Mouse (Mus musculus): ENCODE measurements around the gene Gm34653. TPM values are rescaled to one million over a fixed set of nuclear protein-coding genes. Genes with fewer than 3 reads are reported as not detected.
"Not testable (repeated sequence)": the region's sequence is repeated elsewhere in the genome, so short reads cannot be mapped to it uniquely, and the experiment has no call there.

Gm34653 gene
- polyA plus RNA-seq, 1 experiment from 2014 or later: not detected

- peaks cover 6% of the 10 kb centered on the region; the same call in 1 of the 2 replicates for H3K27me3 ChIP-seq (ENCODE audit: insufficient read depth, poor library complexity, severe bottlenecking)
- no peak overlapping the region for H3K4me3 ChIP-seq
- H3K4me1 ChIP-seq (replicated peaks): peaks cover 21% of the 10 kb centered on the region
- 88% methylated on average over 1 of the region's 1 CpGs for WGBS
- peaks cover 7% of the 10 kb centered on the region; the same call in 1 of the 2 replicates for H3K9me3 ChIP-seq
- H3K27ac ChIP-seq: no peak overlapping the region
- DNase-seq (ENCODE audit: low spot score): no peak
- H3K36me3 ChIP-seq: no peaks in the 10 kb centered on the region
Observed at GRCm38 (mm10) chr2:34828026-34828425, 4.8 kb upstream of the Gm34653 start.

DNA sequence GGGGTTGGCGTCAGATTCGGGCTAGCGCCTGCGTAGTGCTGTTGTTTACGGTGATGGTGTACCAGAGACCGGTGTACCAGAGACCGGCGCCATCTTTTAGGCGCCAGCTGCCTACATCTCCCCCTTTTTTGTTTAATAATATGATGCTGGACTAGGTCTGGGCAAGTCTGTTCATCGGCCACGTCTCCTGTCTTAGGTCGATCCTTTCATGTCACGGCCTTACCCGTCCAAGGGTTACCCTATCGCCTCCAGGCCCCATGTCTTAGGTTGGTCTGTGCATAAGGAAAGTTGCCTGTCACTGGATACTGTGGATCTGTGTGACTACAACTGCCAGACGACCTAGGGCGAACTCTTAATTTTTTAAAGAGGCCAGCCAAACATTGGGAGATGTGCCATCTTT is 2.7 kb upstream of the Gm34653 start:
- not testable (repeated sequence) for DNase-seq (ENCODE audit: low spot score); H3K27ac ChIP-seq; H3K27me3 ChIP-seq (ENCODE audit: insufficient read depth, poor library complexity, severe bottlenecking); H3K9me3 ChIP-seq; H3K36me3 ChIP-seq; H3K4me3 ChIP-seq
- H3K4me1 ChIP-seq (replicated peaks): peaks cover 10% of the 10 kb centered on the region
- WGBS: 93% methylated on average over 17 of the region's 17 CpGs

DNA sequence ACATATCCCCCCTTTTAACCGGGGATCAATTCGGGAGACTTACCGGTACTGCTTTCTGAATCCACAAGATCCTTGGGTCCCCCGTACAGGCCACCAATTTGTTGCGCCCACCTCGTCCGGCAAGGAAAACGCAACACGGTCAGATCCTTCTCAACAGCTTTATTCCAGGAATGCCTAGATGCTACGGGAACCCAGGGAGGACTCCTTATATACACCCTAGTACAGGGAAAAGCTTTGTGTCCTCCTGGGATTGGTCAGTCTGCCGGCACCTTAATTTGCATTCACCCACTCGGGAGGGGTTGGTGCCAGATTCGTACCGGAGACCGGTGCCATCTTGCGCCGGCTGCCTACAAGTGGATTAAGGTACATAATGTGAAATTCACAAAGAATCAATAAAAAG is 817 bp downstream of the Gm34653 start:
- 91% methylated on average over 17 of the region's 17 CpGs for WGBS
- Histone ChIP-seq H3K36me3 (no peaks in the 10 kb centered on the region), H3K9me3 (peaks cover 7% of the 10 kb centered on the region; the same call in 1 of the 2 replicates), H3K4me1 (replicated peaks) (no peaks in the 10 kb centered on the region), H3K4me3 (no peak overlapping the region), H3K27ac (no peak overlapping the region), H3K27me3 (ENCODE audit: insufficient read depth, poor library complexity, severe bottlenecking) (no peaks in the 10 kb centered on the region)
- DNase-seq (ENCODE audit: low spot score): no peak

GRCm38 (mm10) chr2:34835669-34836068 is 2.9 kb downstream of the Gm34653 start:
- Histone ChIP-seq H3K4me3 (no peak overlapping the region), H3K36me3 (no peaks in the 10 kb centered on the region), H3K4me1 (replicated peaks) (no peaks in the 10 kb centered on the region), H3K9me3 (no peaks in the 10 kb centered on the region), H3K27ac (no peak overlapping the region), H3K27me3 (ENCODE audit: insufficient read depth, poor library complexity, severe bottlenecking) (no peaks in the 10 kb centered on the region)
- no peak for DNase-seq (ENCODE audit: low spot score)
- WGBS: 85% methylated on average over 3 of the region's 3 CpGs

GRCm38 (mm10) chr2:34840143-34840542 is 7.3 kb downstream of the Gm34653 start:
- H3K27ac ChIP-seq; DNase-seq (ENCODE audit: low spot score); H3K27me3 ChIP-seq (ENCODE audit: insufficient read depth, poor library complexity, severe bottlenecking); H3K36me3 ChIP-seq; H3K4me3 ChIP-seq; H3K9me3 ChIP-seq; H3K4me1 ChIP-seq (replicated peaks): not testable (repeated sequence)
- WGBS: 84% methylated on average over 5 of the region's 5 CpGs

- Histone ChIP-seq H3K27me3 (ENCODE audit: insufficient read depth, poor library complexity, severe bottlenecking) (no peaks in the 10 kb centered on the region), H3K4me3 (no peak overlapping the region), H3K27ac (no peak overlapping the region), H3K9me3 (no peaks in the 10 kb centered on the region), H3K36me3 (no peaks in the 10 kb centered on the region), H3K4me1 (replicated peaks) (no peaks in the 10 kb centered on the region)
- no peak for DNase-seq (ENCODE audit: low spot score)
- 86% methylated on average over 8 of the region's 8 CpGs for WGBS
Observed at GRCm38 (mm10) chr2:34841706-34842105, 8.9 kb downstream of the Gm34653 start.

DNA sequence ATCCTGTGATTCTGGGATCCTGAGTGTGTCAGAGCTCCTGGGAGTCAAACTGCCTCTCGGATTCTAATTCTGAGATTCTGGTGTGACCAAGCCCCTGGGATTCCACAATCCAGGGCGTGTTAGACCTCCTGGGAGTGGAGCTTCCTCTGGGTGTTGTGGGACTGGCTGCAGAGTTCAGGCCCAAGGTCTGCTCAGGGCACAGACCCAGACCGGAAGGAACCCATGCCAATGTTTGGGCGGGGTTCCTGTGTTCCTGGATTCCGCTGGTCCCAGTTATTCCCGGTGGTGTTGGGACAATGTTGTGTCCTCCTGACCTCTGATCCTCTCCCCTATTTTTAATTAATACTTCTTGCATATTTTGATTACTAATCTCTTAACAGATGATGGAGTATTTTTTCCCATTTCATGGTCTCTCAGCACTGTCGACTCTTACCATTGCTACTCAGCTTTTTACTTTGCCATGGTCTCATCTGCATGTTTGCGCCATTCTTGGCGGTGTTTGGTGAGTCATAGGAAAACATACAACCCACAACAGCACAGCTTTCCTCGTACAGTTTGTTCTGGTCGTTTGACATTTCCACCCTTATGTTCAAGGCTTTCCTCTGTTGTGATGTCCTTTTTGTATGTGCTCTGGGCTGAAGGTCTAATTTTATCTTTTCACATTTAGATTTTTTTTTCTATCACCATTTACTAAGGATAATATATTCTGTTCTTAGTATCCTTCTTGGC is 10.6 kb downstream of the Gm34653 start:
- DNase-seq (ENCODE audit: low spot score): no peak
- H3K27me3 ChIP-seq (ENCODE audit: insufficient read depth, poor library complexity, severe bottlenecking): no peaks in the 10 kb centered on the region
- no peak overlapping the region for H3K27ac ChIP-seq
- no peaks in the 10 kb centered on the region for H3K9me3 ChIP-seq
- 86% methylated on average over 11 of the region's 11 CpGs for WGBS
- H3K4me3 ChIP-seq: no peak overlapping the region
- 0 out of 2 replicates have a peak, but pooled peaks cover 3% of the 10 kb centered on the region for H3K36me3 ChIP-seq
- no peaks in the 10 kb centered on the region for H3K4me1 ChIP-seq (replicated peaks)

DNA sequence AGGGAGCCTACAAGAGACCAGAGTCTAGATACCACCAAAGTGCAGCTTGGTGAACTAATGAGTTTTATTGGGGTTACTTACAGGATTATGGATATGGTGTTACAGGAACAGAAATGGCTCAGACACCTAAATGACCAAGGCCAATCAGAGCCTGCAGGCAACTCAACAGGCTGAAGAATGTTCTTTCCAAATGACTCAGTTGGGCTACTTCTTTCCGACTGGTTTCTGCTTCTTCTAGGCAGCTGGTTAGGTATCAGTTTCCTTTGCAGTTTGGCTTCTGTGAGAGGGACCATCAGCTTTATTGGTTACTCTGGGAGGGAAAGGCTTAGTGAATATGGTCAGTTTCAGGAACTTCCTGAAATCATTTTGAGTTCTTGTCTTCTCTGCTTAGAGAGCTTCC is 14.9 kb downstream of the Gm34653 start:
- Histone ChIP-seq H3K9me3 (no peaks in the 10 kb centered on the region), H3K27ac (no peak overlapping the region), H3K4me3 (no peak overlapping the region), H3K4me1 (replicated peaks) (no peaks in the 10 kb centered on the region), H3K27me3 (ENCODE audit: insufficient read depth, poor library complexity, severe bottlenecking) (no peaks in the 10 kb centered on the region), H3K36me3 (peaks cover 45% of the 10 kb centered on the region)
- 91% methylated on average over 1 of the region's 1 CpGs for whole genome bisulfite sequencing
- DNase-seq (ENCODE audit: low spot score): no peak

- DNase-seq (ENCODE audit: low spot score): no peak
- H3K4me3 ChIP-seq: no peak overlapping the region
- no peaks in the 10 kb centered on the region for H3K9me3 ChIP-seq
- WGBS: 93% methylated on average over 4 of the region's 4 CpGs
- H3K4me1 ChIP-seq (replicated peaks): no peaks in the 10 kb centered on the region
- H3K27ac ChIP-seq: no peak overlapping the region
- peaks cover 100% of the 10 kb centered on the region for H3K36me3 ChIP-seq
- H3K27me3 ChIP-seq (ENCODE audit: insufficient read depth, poor library complexity, severe bottlenecking): no peaks in the 10 kb centered on the region
Observed at GRCm38 (mm10) chr2:34855265-34855664, 22.5 kb downstream of the Gm34653 start.

- no peak for DNase-seq (ENCODE audit: low spot score)
- H3K27me3 ChIP-seq (ENCODE audit: insufficient read depth, poor library complexity, severe bottlenecking): no peaks in the 10 kb centered on the region
- WGBS: 94% methylated on average over 8 of the region's 8 CpGs
- H3K27ac ChIP-seq: no peak overlapping the region
- no peak overlapping the region for H3K4me3 ChIP-seq
- no peaks in the 10 kb centered on the region for H3K4me1 ChIP-seq (replicated peaks)
- H3K36me3 ChIP-seq: peaks cover 96% of the 10 kb centered on the region
- H3K9me3 ChIP-seq: no peaks in the 10 kb centered on the region
Observed at GRCm38 (mm10) chr2:34857728-34858127, 24.9 kb downstream of the Gm34653 start.

DNA sequence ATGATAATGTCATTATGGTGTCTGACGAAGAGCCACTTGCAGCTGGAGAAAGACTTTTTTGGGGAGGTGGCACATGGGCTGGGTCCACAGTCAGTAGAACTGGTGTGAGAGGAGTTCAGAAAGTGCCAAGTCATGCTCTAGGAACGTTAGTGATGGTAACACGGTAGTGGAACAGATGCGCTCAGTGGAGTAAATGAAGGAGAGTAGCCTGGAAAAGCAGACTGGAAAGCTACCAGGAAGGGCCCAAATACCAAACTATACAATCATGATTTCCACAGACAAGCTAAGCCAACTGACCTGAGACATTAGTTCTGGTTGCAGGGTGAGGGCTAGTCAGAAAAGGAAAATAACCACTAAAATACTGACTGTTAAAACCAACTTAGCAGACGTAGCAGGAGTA is 36.9 kb downstream of the Gm34653 start:
- no peak for DNase-seq (ENCODE audit: low spot score)
- H3K9me3 ChIP-seq: no peaks in the 10 kb centered on the region
- H3K27me3 ChIP-seq (ENCODE audit: insufficient read depth, poor library complexity, severe bottlenecking): peaks cover 19% of the 10 kb centered on the region
- peaks cover 27% of the 10 kb centered on the region for H3K4me1 ChIP-seq (replicated peaks)
- peak overlapping the region; percentile 90 for H3K4me3 ChIP-seq
- no peak overlapping the region for H3K27ac ChIP-seq
- 53% methylated on average over 5 of the region's 5 CpGs for WGBS
- H3K36me3 ChIP-seq: peaks cover 27% of the 10 kb centered on the region

DNA sequence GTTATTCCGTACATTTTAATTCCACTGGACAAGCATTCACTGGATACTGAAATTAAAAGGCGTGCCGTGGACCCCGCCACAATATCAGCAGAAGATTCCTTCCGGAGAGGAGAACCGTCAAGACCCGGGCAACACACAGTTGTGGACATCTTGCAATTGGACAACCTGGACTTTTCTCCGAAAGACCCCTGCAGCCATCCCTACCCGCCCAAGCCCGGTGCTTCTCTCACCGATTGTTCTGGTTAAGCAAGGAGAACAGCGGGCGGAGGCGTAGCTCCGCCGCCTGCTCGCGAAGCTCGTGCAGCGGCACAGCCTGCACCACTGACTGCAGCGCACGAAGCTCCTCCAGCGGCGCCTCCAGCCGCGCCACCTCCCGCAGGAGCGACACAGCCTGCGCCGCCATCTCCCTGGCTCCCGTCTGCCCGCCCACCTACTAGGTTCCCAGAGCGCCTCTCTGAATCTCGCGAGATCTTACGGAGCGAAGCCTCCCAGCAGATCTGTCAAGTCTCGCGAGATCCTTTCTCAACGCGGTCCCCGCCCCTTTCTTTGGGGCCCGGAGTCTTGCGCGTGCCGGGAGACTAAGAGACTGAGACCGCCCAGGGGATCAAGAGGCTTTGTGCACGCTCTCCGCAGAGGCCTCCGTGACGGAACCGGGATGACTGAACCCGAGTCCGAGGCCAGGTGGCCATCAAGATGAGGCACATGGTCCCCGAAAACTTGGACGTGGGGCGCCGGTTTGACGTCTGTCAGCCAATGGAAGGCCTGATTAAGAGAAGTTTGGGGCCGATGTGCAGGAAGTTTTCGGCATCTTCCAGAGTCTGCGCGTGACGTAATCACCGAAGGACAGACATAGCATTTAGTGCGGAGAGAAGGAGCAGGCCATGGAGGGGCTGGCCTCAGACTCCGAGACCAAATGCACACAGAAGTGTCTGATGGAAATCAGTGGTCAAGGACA is 38.0 kb downstream of the Gm34653 start:
- Histone ChIP-seq H3K27me3 (ENCODE audit: insufficient read depth, poor library complexity, severe bottlenecking) (peaks cover 26% of the 10 kb centered on the region), H3K4me3 (peak overlapping the region; percentile 90), H3K4me1 (replicated peaks) (peaks cover 28% of the 10 kb centered on the region), H3K9me3 (no peaks in the 10 kb centered on the region), H3K27ac (peak overlapping the region; percentile 95), H3K36me3 (peaks cover 16% of the 10 kb centered on the region)
- WGBS: under 1% methylated on average over 67 of the region's 67 CpGs
- DNase-seq (ENCODE audit: low spot score): peak; percentile 99

- Histone ChIP-seq H3K27me3 (ENCODE audit: insufficient read depth, poor library complexity, severe bottlenecking) (peaks cover 44% of the 10 kb centered on the region), H3K4me3 (peak within 1 kb of the TSS; percentile 40), H3K9me3 (no peaks in the 10 kb centered on the region), H3K27ac (no peak within 1 kb of the TSS), H3K36me3 (no peaks in the 10 kb centered on the region), H3K4me1 (replicated peaks) (peaks cover 22% of the 10 kb centered on the region)
- no peak for DNase-seq (ENCODE audit: low spot score)
- WGBS: 2% methylated on average over 14 of the region's 14 CpGs
Observed at GRCm38 (mm10) chr2:34874271-34874670, 41.5 kb downstream of the Gm34653 start, which contains the start of gene Cutal. Gene Cutal, plus strand, starts transcription at chr2:34874396.
